Mouse (Mus musculus) liver, adult 2 months (tissue): Measurements from ENCODE around the gene Atad1.

Experiments used
- CTCF ChIP-seq: fragments of 200-500 bp; IDR thresholded peaks from 2 replicates; pipeline ENCODE4 v1.5.1; 2011; ENCODE audit warnings: low read depth, low read length, control low read depth
- POLR2A ChIP-seq: fragments of 200-500 bp; IDR thresholded peaks from 2 replicates; pipeline ENCODE4 v1.6.1; 2011; ENCODE audit warnings: low read length, control low read depth; ENCODE audit not compliant: insufficient read depth; ENCODE audit errors: extremely low read depth

- TF ChIP-seq CTCF (no peak), POLR2A (no peak)
These were observed 93.2 kb downstream of the Atad1 start for GRCm38 (mm10) chr19:32646382-32646781.
